Mouse (Mus musculus) limb, embryonic 12.5 days (tissue): Measurements from ENCODE around the gene Pknox1. TPM values are rescaled to one million over a fixed set of nuclear protein-coding genes. Genes with fewer than 3 reads are reported as not detected.
A peak's percentile ranks its signal among the peaks of the same experiment; 100 is the strongest.

Experiments used
- ATAC-seq: fragments of 200-750 bp; cut with Nextera tagmentation; 2 replicates; pipeline ENCODE4 v1.8.0; 2017; ENCODE audit warnings: low read depth, moderate TSS enrichment; ENCODE audit not compliant: insufficient number of reproducible peaks, insufficient read depth, low FRiP score, low TSS enrichment
- H3K27ac ChIP-seq: fragments of 300-500 bp; sonication (generic); 2 replicates; pipeline ENCODE4 v1.5.1; 2016; ENCODE audit warnings: mild to moderate bottlenecking, moderate library complexity
- H3K27me3 ChIP-seq: fragments of 300-500 bp; sonication (generic); 2 replicates; pipeline ENCODE4 v1.6.1; 2016; ENCODE audit warnings: mild to moderate bottlenecking, moderate library complexity
- H3K36me3 ChIP-seq: fragments of 300-500 bp; sonication (generic); 2 replicates; pipeline ENCODE4 v1.6.1; 2016; ENCODE audit warnings: mild to moderate bottlenecking, moderate library complexity
- H3K4me1 ChIP-seq: fragments of 300-500 bp; sonication (generic); replicated peaks from 2 replicates; pipeline ENCODE4 v1.6.1; 2016
- H3K4me2 ChIP-seq: fragments of 300-500 bp; sonication (generic); 2 replicates; pipeline ENCODE4 v1.6.1; 2016; ENCODE audit warnings: mild to moderate bottlenecking, moderate library complexity
- H3K4me3 ChIP-seq: fragments of 300-500 bp; sonication (generic); replicated peaks from 2 replicates; pipeline ENCODE4 v1.5.1; 2016; ENCODE audit warnings: mild to moderate bottlenecking
- H3K9ac ChIP-seq: fragments of 300-500 bp; sonication (generic); replicated peaks from 2 replicates; pipeline ENCODE4 v1.6.1; 2016; ENCODE audit warnings: mild to moderate bottlenecking, moderate library complexity
- H3K9me3 ChIP-seq: fragments of 300-500 bp; sonication (generic); 2 replicates; pipeline ENCODE4 v1.6.1; 2016; ENCODE audit warnings: mild to moderate bottlenecking, moderate library complexity
- WGBS: fragments of 180-500 bp; shearing (Covaris S2); methylation state at CpG from one replicate; pipeline ENCODE4 v1.1.7; 2016; 5-methylcytosine and 5-hydroxymethylcytosine counted together
- polyA plus RNA-seq: library from polyadenylated mRNA; unstranded; fragments of >200 nt; fragmentation: Nextera tagmentation; extraction: Ambion mirVana; gene quantifications from 2 replicates; pipeline ENCODE4 v1.2.1, GENCODE M21; 2016

Pknox1 gene
- polyA plus RNA-seq, 1 experiment from 2014 or later = 35.4 TPM

DNA sequence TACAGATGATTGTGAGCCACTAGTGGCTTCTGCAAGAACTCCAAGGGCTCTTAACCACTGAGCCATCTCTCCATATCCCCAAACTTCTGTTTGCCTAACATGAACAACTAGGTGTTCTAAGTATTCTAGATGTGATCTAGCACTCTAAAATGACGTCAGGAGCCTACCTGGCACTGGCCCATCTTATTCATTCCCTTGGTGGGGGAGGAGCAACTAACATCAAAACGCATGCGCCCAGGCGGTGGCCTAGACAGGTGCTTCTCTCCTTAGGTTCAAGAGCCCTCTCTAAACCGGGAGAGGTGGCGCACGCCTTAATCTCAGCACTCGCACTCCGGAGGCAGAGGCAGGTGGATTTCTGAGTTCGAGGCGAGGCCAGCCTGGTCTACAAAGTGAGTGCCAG lies 71.2 kb downstream of the Pknox1 start:
- WGBS = 52% methylated on average over 11 of the region's 11 CpGs
- H3K36me3 ChIP-seq = no peaks in the 10 kb centered on the region
- no peak overlapping the region for H3K9ac ChIP-seq
- H3K27me3 ChIP-seq = peaks cover 41% of the 10 kb centered on the region
- H3K4me2 ChIP-seq = peak overlapping the region; percentile 96
- H3K27ac ChIP-seq = no peak overlapping the region
- H3K4me1 ChIP-seq = peaks cover 11% of the 10 kb centered on the region; the same call in 1 of the 2 replicates
- ATAC-seq = no peak
- peak overlapping the region; percentile 55 for H3K4me3 ChIP-seq
- no peaks in the 10 kb centered on the region for H3K9me3 ChIP-seq

- no peaks in the 10 kb centered on the region for H3K9me3 ChIP-seq
- no peak overlapping the region for H3K27ac ChIP-seq
- H3K27me3 ChIP-seq = peaks cover 41% of the 10 kb centered on the region
- no peaks in the 10 kb centered on the region for H3K36me3 ChIP-seq
- peaks cover 11% of the 10 kb centered on the region; the same call in 1 of the 2 replicates for H3K4me1 ChIP-seq
- WGBS = 4% methylated on average over 45 of the region's 45 CpGs
- peak overlapping the region; percentile 55 for H3K4me3 ChIP-seq
- H3K9ac ChIP-seq = peak overlapping the region; percentile 57
- peak overlapping the region; percentile 96 for H3K4me2 ChIP-seq
- peak; percentile 35; the same call in 1 of the 2 replicates for ATAC-seq
These were observed 71.9 kb downstream of the Pknox1 start for GRCm38 (mm10) chr17:31636277-31636941.

DNA sequence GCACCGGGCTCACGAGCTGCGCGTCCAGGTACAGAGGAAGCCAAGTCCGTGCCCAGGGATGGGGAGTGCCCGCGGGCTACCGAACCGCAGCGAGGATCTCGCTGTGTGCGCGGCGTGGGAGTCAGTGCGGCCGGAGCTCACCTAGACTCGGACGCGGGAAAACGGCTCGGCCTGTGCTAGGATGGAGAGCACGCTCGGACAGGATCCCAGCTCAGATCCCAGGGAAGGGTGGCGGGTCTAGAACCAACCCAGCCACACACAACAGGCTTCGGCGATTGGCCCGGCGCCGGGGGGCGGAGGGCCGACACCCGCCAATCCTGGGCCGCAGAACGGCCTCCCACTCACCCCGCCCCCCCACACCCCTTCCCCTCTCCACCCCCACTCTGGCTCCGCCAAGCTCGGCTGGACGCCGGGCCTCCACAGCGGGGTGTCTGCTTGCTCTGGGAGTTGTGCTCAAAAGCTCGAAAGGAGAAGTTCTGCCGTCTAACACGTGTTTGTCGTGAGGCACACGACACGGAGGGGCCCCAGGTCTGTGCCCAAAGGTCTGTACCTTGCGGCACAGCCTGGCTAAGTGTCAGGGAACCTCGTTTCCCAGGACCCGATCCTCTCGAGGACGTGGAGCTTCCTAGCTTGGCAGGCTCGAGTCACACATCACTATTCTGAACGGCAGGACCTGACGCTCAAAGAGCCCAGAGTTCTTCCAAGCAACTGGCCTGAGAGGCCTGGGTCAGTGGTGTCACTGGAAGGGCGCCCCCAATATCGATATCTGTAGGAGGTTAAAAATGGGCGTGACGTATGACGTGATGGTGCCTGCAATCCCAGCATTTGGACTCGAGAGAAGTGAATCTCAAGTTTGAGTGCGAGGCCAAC lies 72.6 kb downstream of the Pknox1 start, which contains the start of gene Cbs:
Cbs (minus strand) TSS at position 297 of the 870 bp plus-strand sequence.
- 2% methylated on average over 58 of the region's 61 CpGs for WGBS
- Histone ChIP-seq H3K9ac (peak within 1 kb of the TSS; percentile 57), H3K4me2 (peak within 1 kb of the TSS; percentile 96), H3K4me1 (peaks cover 11% of the 10 kb centered on the region; the same call in 1 of the 2 replicates), H3K27ac (no peak within 1 kb of the TSS), H3K4me3 (peak within 1 kb of the TSS; percentile 55), H3K36me3 (no peaks in the 10 kb centered on the region), H3K9me3 (no peaks in the 10 kb centered on the region), H3K27me3 (peaks cover 41% of the 10 kb centered on the region)
- ATAC-seq = peak; percentile 91

- H3K36me3 ChIP-seq = no peaks in the 10 kb centered on the region
- peaks cover 41% of the 10 kb centered on the region for H3K27me3 ChIP-seq
- 62% methylated on average over 9 of the region's 9 CpGs for WGBS
- H3K27ac ChIP-seq = no peak overlapping the region
- H3K4me3 ChIP-seq = no peak overlapping the region
- no peak overlapping the region for H3K9ac ChIP-seq
- peak overlapping the region; percentile 96 for H3K4me2 ChIP-seq
- no peaks in the 10 kb centered on the region for H3K9me3 ChIP-seq
- peaks cover 11% of the 10 kb centered on the region; the same call in 1 of the 2 replicates for H3K4me1 ChIP-seq
- ATAC-seq = no peak
These were observed 73.5 kb downstream of the Pknox1 start for GRCm38 (mm10) chr17:31637866-31638570.

DNA sequence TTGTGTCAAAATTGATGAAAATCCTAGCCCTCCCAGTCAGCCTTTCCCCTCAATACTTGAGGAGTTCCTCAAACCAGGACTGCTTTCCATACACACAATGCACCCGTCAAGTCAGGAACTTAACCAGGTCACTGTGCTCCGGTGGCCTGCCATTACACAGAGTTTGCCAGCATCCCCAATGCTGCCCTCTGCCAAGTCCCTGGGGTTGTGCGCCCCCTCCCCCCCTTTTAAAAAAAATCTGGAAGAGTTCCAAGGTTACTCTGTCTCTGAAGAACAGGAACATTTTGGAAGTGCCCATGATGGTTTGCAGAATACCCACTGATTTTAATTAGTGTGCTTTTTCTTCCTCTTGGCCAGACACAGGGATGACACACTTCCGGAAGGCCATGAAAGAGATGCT lies 75.1 kb downstream of the Pknox1 start:
- Histone ChIP-seq H3K27me3 (peaks cover 35% of the 10 kb centered on the region), H3K4me2 (no peak overlapping the region), H3K9me3 (no peaks in the 10 kb centered on the region), H3K4me1 (peaks cover 11% of the 10 kb centered on the region; the same call in 1 of the 2 replicates), H3K9ac (no peak overlapping the region), H3K4me3 (no peak overlapping the region), H3K36me3 (no peaks in the 10 kb centered on the region), H3K27ac (no peak overlapping the region)
- ATAC-seq = no peak
- WGBS = 73% methylated on average over 4 of the region's 4 CpGs

GRCm38 (mm10) chr17:31642331-31642730 lies 77.8 kb downstream of the Pknox1 start:
- no peak overlapping the region for H3K27ac ChIP-seq
- no peaks in the 10 kb centered on the region for H3K9me3 ChIP-seq
- H3K36me3 ChIP-seq = peaks cover 18% of the 10 kb centered on the region
- no peak overlapping the region for H3K4me3 ChIP-seq
- no peak for ATAC-seq
- H3K4me2 ChIP-seq = no peak overlapping the region
- no peak overlapping the region for H3K9ac ChIP-seq
- peaks cover 9% of the 10 kb centered on the region; the same call in 1 of the 2 replicates for H3K27me3 ChIP-seq
- WGBS = 52% methylated on average over 8 of the region's 8 CpGs
- no peaks in the 10 kb centered on the region for H3K4me1 ChIP-seq

DNA sequence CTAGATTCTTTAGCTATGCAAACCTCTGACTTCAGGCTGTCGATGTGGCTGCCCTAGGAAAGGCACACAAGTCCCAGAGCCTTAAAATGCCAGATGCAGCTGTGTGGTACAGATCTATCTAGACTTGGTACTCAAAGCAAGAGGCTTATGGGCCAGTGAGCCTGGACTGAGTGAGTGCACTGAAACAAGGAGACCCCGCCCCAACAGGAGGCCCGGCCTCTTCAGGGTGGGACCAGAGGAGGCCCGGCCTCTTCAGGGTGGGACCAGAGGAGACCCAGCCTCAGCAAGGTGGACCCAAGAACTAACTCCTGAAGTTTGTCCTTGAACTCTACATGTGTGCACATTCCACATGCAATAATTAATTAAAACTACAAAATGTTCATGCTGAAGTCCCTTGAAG lies 78.4 kb downstream of the Pknox1 start:
- no peak for ATAC-seq
- no peak overlapping the region for H3K27ac ChIP-seq
- no peaks in the 10 kb centered on the region for H3K9me3 ChIP-seq
- H3K36me3 ChIP-seq = peaks cover 24% of the 10 kb centered on the region
- peaks cover 3% of the 10 kb centered on the region; the same call in 1 of the 2 replicates for H3K27me3 ChIP-seq
- no peak overlapping the region for H3K4me3 ChIP-seq
- WGBS = 71% methylated on average over 4 of the region's 4 CpGs
- H3K9ac ChIP-seq = no peak overlapping the region
- H3K4me2 ChIP-seq = no peak overlapping the region
- H3K4me1 ChIP-seq = no peaks in the 10 kb centered on the region

DNA sequence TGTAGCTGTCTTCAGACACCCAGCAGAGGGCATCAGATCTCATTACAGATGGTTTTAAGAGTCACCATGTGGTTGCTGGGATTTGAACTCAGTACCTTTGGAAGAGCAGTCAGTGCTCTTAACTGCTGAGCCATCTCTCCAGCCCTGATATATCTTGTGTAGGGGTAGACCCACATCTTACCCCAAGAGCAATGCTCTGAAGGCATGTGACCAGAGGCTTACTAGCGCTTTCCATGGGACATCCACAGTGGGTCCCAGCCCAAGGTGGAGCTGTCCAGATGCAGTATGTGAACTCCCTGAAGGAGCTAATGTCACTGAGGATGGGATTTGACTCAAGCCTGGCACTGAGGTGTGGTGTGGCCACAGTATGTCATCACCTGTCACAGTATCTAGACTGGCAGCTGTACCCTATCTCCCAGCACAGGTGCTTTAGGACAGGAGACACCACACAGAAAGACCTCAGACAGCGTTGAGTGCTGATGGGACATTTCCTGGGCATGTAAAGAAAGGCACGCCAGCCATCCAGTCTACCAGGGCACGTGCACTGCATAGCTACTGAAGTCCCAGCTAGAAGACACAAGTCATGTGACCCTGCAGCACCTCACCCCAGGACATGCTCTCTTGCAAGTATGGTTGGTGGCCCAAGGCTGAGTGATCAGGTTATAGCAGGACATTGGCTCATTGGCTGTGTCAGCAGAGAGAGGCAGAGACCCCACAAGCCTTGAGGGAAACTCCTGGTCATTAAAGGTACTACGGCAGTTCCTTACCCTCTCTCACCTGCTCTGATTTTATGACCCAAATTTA lies 81.9 kb downstream of the Pknox1 start:
- no peak overlapping the region for H3K27ac ChIP-seq
- 87% methylated on average over 5 of the region's 5 CpGs for WGBS
- no peak overlapping the region for H3K9ac ChIP-seq
- no peak overlapping the region for H3K4me2 ChIP-seq
- H3K4me1 ChIP-seq = no peaks in the 10 kb centered on the region
- H3K36me3 ChIP-seq = peaks cover 59% of the 10 kb centered on the region
- H3K9me3 ChIP-seq = no peaks in the 10 kb centered on the region
- no peak overlapping the region for H3K4me3 ChIP-seq
- ATAC-seq = 0 out of 2 replicates have a peak, but pooled peaks have one; percentile 26
- H3K27me3 ChIP-seq = no peaks in the 10 kb centered on the region

- WGBS = 93% methylated on average over 14 of the region's 14 CpGs
- ATAC-seq = no peak
- no peak overlapping the region for H3K4me3 ChIP-seq
- no peaks in the 10 kb centered on the region for H3K9me3 ChIP-seq
- H3K27me3 ChIP-seq = no peaks in the 10 kb centered on the region
- H3K9ac ChIP-seq = no peak overlapping the region
- H3K27ac ChIP-seq = no peak overlapping the region
- no peak overlapping the region for H3K4me2 ChIP-seq
- peaks cover 2% of the 10 kb centered on the region for H3K4me1 ChIP-seq
- peaks cover 87% of the 10 kb centered on the region for H3K36me3 ChIP-seq
These were observed 87.6 kb downstream of the Pknox1 start for GRCm38 (mm10) chr17:31652152-31652551.

DNA sequence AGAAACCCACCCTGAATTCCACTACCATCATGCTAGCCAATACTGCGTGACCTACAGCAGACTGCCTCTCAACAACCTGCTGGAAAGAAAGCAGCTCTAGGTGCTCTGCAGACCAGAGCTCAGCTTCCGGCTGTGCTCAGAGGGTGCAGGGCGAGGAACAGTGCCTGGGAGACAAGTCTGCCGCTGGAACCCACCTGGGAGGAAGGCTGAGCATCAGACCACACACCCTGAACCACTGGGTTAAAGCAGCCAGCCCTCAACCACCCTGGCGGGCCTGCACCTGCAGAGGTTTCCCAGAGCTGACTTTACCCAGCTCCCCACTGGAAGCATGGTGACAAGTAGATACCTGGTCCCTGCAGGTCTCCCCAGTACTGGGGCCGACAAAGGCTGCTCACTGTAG lies 88.7 kb downstream of the Pknox1 start:
- 88% methylated on average over 6 of the region's 6 CpGs for WGBS
- H3K9ac ChIP-seq = no peak overlapping the region
- ATAC-seq = no peak
- H3K4me1 ChIP-seq = peaks cover 7% of the 10 kb centered on the region
- H3K27me3 ChIP-seq = no peaks in the 10 kb centered on the region
- no peak overlapping the region for H3K27ac ChIP-seq
- no peaks in the 10 kb centered on the region for H3K9me3 ChIP-seq
- H3K4me2 ChIP-seq = no peak overlapping the region
- H3K36me3 ChIP-seq = peaks cover 76% of the 10 kb centered on the region
- H3K4me3 ChIP-seq = no peak overlapping the region
